Mouse (Mus musculus) kidney, embryonic 15.5 days (tissue): ENCODE results near the gene Rnase9. TPM values are rescaled to one million over a fixed set of nuclear protein-coding genes. Genes with fewer than 3 reads are reported as not detected.

Source experiments
- ATAC-seq: fragments of 200-750 bp; cut with Nextera tagmentation; replicated peaks from 2 replicates; pipeline ENCODE4 v1.8.0; 2017; ENCODE audit warnings: moderate TSS enrichment; ENCODE audit not compliant: low FRiP score
- H3K27ac ChIP-seq: fragments of 300-500 bp; sonication (generic); 2 replicates; pipeline ENCODE4 v1.5.1; 2015; ENCODE audit warnings: mild to moderate bottlenecking, inconsistent platforms
- H3K27me3 ChIP-seq: fragments of 300-500 bp; sonication (generic); 2 replicates; pipeline ENCODE4 v1.6.1; 2015; ENCODE audit warnings: inconsistent platforms
- H3K36me3 ChIP-seq: fragments of 300-500 bp; sonication (generic); 2 replicates; pipeline ENCODE4 v1.6.1; 2015; ENCODE audit warnings: inconsistent platforms
- H3K4me1 ChIP-seq: fragments of 300-500 bp; sonication (generic); 2 replicates; pipeline ENCODE4 v1.6.1; 2015; ENCODE audit warnings: inconsistent platforms
- H3K4me2 ChIP-seq: fragments of 300-500 bp; sonication (generic); 2 replicates; pipeline ENCODE4 v1.6.1; 2015; ENCODE audit warnings: moderate library complexity, mild to moderate bottlenecking, inconsistent platforms
- H3K4me3 ChIP-seq: fragments of 300-500 bp; sonication (generic); replicated peaks from 2 replicates; pipeline ENCODE4 v1.5.1; 2015; ENCODE audit warnings: mild to moderate bottlenecking, inconsistent platforms
- H3K9ac ChIP-seq: fragments of 300-500 bp; sonication (generic); 2 replicates; pipeline ENCODE4 v1.6.1; 2015; ENCODE audit warnings: mild to moderate bottlenecking, inconsistent platforms
- H3K9me3 ChIP-seq: fragments of 300-500 bp; sonication (generic); replicated peaks from 2 replicates; pipeline ENCODE4 v1.6.1; 2016; ENCODE audit warnings: inconsistent platforms
- WGBS: fragments of 180-500 bp; shearing (Covaris S2); methylation state at CpG from one replicate; pipeline ENCODE4 v1.1.7; 2015; ENCODE audit warnings: mixed read lengths; 5-methylcytosine and 5-hydroxymethylcytosine counted together
- polyA plus RNA-seq: library from polyadenylated mRNA; unstranded; fragments of >200 nt; fragmentation: Nextera tagmentation; extraction: Ambion mirVana; gene quantifications from 2 replicates; pipeline ENCODE4 v1.2.1, GENCODE M21; 2015

Gene Rnase9
- polyA plus RNA-seq, 1 experiment from 2014 or later: 0.17 TPM

DNA sequence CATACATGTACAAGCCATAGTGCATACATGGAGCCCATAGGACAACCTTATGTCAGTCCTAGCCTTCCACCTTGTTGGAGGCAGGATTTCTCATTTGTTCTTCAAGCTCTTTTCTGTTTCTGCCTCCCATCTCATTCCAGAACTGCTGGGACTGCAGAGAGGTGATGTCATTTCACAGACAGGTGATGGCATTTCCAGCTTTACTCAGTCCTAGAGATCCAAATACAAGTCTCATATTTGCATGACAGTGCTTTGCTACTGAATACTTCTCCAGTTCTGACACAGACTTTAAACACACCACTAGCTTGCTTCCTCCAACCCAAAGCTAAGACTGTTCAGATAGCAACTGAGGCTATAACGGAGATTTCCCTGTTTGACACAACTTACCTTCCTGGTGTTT is 37.5 kb upstream of the Rnase9 start:
- H3K9me3 ChIP-seq: no peaks in the 10 kb centered on the region
- H3K9ac ChIP-seq: no peak overlapping the region
- no peaks in the 10 kb centered on the region for H3K36me3 ChIP-seq
- H3K4me1 ChIP-seq: peaks cover 11% of the 10 kb centered on the region
- ATAC-seq: no peak
- H3K27me3 ChIP-seq: peaks cover 11% of the 10 kb centered on the region
- H3K4me3 ChIP-seq: no peak overlapping the region
- no peak overlapping the region for H3K4me2 ChIP-seq
- no peak overlapping the region for H3K27ac ChIP-seq
- 91% methylated on average over 1 of the region's 1 CpGs for WGBS

DNA sequence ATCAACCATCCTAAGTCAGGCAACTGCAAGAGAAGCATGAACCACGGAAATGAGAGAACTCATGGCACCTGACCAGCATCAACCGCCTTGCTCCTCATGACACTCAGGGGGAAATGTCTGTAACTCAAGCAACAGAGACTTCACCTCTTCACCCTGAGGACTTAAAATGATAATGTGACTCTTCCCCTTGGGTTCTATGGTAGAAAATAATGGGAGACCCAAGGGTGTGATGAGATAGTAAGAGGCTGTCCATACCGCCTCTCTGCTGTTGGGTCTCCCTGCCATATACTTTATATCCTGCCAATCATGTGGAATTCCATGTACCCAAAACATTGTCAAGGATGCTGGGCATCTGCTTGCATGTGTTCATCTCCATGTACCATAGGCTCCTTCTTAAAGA is 32.7 kb upstream of the Rnase9 start, which contains the start of gene Olfr750:
TSS of gene Olfr750 (minus strand) at position 101 of the 400 bp plus-strand sequence.
- no peak for ATAC-seq
- no peaks in the 10 kb centered on the region for H3K36me3 ChIP-seq
- H3K27ac ChIP-seq: no peak within 1 kb of the TSS
- H3K9ac ChIP-seq: no peak within 1 kb of the TSS
- no peaks in the 10 kb centered on the region for H3K4me1 ChIP-seq
- no peaks in the 10 kb centered on the region for H3K9me3 ChIP-seq
- WGBS: 89% methylated on average over 3 of the region's 3 CpGs
- no peak within 1 kb of the TSS for H3K4me2 ChIP-seq
- H3K4me3 ChIP-seq: no peak within 1 kb of the TSS
- 0 out of 2 replicates have a peak, but pooled peaks cover 7% of the 10 kb centered on the region for H3K27me3 ChIP-seq

DNA sequence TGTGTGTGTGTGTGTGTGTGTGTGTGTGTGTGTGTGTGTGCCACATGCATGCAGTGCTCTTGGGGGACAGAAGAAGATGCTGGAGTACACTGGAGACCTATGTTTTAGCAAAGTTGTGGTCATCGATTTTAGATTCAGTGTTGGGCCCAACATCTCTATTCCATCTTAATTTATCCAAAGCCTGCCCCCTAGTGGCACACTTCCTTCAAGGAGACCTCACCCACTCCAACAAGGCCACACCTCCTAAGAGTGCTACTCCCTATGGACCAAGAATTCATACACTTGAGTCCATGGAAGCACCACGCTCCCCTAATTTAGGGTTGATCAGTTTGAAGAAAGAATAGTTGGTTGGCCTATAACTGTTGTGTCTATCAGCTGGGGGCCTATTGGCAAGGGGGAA is 27.9 kb upstream of the Rnase9 start:
- H3K4me3 ChIP-seq: no peak overlapping the region
- no peak overlapping the region for H3K9ac ChIP-seq
- no peak for ATAC-seq
- no peaks in the 10 kb centered on the region for H3K9me3 ChIP-seq
- WGBS: 95% methylated on average over 2 of the region's 2 CpGs
- no peak overlapping the region for H3K27ac ChIP-seq
- no peak overlapping the region for H3K4me2 ChIP-seq
- H3K36me3 ChIP-seq: no peaks in the 10 kb centered on the region
- H3K27me3 ChIP-seq: 0 out of 2 replicates have a peak, but pooled peaks cover 3% of the 10 kb centered on the region
- H3K4me1 ChIP-seq: peaks cover 12% of the 10 kb centered on the region; the same call in 1 of the 2 replicates

DNA sequence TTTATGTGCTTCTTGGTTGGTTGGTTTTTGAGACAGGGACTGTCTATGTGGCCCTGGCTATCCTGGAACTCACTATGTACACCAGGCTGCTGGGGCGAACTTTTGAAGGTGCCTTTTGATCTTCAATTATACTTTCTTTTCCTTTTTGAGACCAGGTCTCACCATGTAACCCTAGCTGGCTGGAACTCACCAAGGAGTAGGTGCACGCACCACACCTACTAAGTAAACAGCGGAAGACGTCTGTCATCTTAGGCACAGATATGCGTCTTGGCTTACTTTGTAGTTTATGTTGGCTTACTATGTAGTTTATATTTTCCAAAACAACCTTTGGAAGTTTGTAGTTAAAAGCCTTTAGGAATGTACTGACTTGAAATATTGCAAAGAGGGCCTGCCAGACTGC is 27.3 kb upstream of the Rnase9 start:
- no peak overlapping the region for H3K4me3 ChIP-seq
- ATAC-seq: no peak
- WGBS: 51% methylated on average over 5 of the region's 5 CpGs

DNA sequence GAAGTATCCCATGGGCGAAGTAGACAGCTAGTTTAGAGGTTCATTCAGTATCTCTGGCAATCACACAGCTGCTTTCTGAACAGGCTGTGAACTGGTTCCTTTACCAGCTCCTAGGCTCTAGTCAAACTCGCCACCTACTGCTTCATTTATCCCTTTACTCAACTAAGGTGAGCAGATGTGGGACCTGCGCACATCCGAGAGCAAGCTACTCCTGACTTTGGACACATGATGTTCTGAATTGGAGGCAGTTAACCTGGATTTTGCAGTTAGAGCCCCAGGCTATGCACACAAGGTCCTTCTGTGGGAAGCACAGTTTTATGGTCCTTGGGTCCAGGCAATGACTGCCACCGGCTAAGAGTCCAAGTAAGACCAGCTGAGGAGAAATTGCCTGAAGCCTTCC is 19.1 kb upstream of the Rnase9 start:
- 86% methylated on average over 5 of the region's 5 CpGs for WGBS
- no peak for ATAC-seq
- no peaks in the 10 kb centered on the region for H3K27me3 ChIP-seq
- no peaks in the 10 kb centered on the region for H3K36me3 ChIP-seq
- H3K4me1 ChIP-seq: peaks cover 21% of the 10 kb centered on the region
- no peak overlapping the region for H3K4me3 ChIP-seq
- no peak overlapping the region for H3K4me2 ChIP-seq
- H3K27ac ChIP-seq: no peak overlapping the region
- no peaks in the 10 kb centered on the region for H3K9me3 ChIP-seq
- H3K9ac ChIP-seq: no peak overlapping the region

More for the DNA sequence above, 27.3 kb upstream of the Rnase9 start:
- Histone ChIP-seq H3K9me3 (no peaks in the 10 kb centered on the region), H3K27ac (no peak overlapping the region), H3K4me1 (peaks cover 12% of the 10 kb centered on the region; the same call in 1 of the 2 replicates), H3K27me3 (0 out of 2 replicates have a peak, but pooled peaks cover 3% of the 10 kb centered on the region), H3K9ac (no peak overlapping the region), H3K36me3 (no peaks in the 10 kb centered on the region), H3K4me2 (no peak overlapping the region)

DNA sequence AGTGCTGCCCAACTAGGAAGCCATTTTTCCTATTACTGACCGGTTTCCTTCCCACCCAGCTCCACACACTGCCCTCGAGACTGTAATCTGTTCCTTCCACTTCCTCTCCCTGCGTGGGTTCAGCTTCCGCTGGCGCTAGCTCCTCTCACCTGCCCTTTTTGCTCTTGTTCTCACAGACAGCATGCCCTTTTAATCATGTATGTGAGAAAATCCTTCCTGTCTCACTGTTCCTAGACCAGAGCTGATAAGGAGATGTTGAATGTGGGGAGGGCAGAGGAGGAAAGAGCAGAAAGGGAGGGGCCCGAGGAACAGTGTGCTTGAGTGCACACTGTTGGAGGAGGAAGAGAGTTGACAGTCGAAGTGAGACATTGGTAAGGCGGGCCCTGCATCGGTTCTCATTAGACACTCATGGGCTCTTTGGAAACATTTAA is 15.7 kb upstream of the Rnase9 start, which contains the start of gene Rnase12:
TSS of gene Rnase12 (minus strand) at position 261 of the 431 bp plus-strand sequence.
- Histone ChIP-seq H3K27me3 (no peaks in the 10 kb centered on the region), H3K4me1 (peaks cover 36% of the 10 kb centered on the region), H3K36me3 (no peaks in the 10 kb centered on the region), H3K9ac (no peak within 1 kb of the TSS), H3K27ac (peak within 1 kb of the TSS; percentile 59), H3K4me3 (no peak within 1 kb of the TSS), H3K9me3 (no peaks in the 10 kb centered on the region), H3K4me2 (peak within 1 kb of the TSS; percentile 38)
- 38% methylated on average over 9 of the region's 9 CpGs for WGBS
- ATAC-seq: peak; percentile 59

DNA sequence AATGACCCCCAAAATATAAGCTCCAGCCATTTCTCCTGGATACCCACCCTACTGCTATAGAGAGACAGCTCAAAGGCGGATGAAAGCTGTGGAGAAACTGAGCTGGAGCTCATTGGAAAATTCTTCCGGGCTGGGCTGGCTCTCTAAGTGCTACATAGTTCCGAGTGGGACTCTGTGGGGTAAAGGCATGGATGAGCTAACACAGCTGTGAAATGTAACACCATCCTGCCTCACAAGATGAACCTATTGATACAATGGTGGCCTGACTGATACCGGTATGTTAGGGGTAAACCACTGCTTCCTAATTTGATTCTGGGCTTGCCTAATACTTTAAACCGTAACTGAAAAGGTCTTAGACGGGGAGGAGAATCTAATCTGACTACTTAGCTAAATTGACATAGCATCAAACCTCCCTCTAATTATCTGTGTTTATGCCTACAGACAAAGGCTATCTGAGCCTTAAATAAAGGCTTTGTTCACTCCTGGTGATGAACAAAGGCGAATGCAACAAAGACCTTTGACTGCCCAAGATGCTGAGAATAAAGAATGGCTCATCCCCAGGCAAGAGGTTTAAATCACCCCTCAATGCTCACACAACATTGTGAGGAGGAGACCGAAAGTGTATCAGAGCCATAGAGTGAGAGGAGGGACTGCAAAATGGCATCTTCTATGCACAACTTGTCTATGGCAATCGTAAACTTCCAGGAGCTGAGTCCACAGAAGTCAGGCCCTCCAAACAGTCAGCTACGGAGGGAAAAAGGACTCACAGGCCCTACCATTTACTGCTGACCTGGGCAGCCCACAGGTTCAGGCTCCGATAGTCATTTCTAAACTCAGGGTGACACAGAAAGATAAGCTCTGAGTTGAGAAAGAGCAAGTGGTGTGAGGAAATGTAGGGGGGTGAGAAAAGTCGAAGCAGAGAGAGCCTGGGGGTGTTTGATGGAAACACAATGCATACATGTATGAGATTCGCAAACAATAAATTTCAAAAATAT is 12.9 kb upstream of the Rnase9 start:
- H3K27ac ChIP-seq: peak overlapping the region; percentile 64
- ATAC-seq: no peak
- WGBS: 61% methylated on average over 13 of the region's 13 CpGs

DNA sequence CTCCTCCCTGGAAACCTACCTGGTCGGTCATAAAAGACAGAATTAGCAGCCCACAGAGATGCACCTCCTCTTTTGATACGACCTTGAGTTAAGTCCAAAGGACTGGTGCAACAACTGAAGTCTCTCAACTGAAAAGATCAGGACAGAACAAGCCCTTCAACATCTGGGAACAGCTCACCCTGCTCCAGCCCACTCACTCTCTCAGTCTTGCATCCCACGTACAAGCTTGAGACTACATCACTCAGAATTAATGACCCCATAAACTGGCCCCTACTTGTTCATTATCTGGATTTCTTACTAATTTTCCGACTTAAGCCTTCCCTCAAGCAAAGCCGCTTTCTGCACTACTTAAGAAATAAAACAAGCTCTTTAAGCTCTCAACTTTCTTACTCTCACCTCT is 11.5 kb upstream of the Rnase9 start:
- ATAC-seq: peak; percentile 84
- H3K4me2 ChIP-seq: 0 out of 2 replicates have a peak overlapping the region, but pooled peaks have one; percentile 35
- H3K27me3 ChIP-seq: no peaks in the 10 kb centered on the region
- no peaks in the 10 kb centered on the region for H3K9me3 ChIP-seq
- no peaks in the 10 kb centered on the region for H3K36me3 ChIP-seq
- no peak overlapping the region for H3K4me3 ChIP-seq
- 21% methylated on average over 5 of the region's 5 CpGs for whole genome bisulfite sequencing
- H3K27ac ChIP-seq: peak overlapping the region; percentile 69
- H3K4me1 ChIP-seq: peaks cover 46% of the 10 kb centered on the region
- H3K9ac ChIP-seq: no peak overlapping the region

More for the DNA sequence above, 12.9 kb upstream of the Rnase9 start:
- Histone ChIP-seq H3K36me3 (no peaks in the 10 kb centered on the region), H3K9ac (no peak overlapping the region), H3K4me2 (peak overlapping the region; percentile 17; the same call in 1 of the 2 replicates), H3K27me3 (no peaks in the 10 kb centered on the region), H3K4me1 (peaks cover 46% of the 10 kb centered on the region), H3K4me3 (no peak overlapping the region), H3K9me3 (no peaks in the 10 kb centered on the region)

DNA sequence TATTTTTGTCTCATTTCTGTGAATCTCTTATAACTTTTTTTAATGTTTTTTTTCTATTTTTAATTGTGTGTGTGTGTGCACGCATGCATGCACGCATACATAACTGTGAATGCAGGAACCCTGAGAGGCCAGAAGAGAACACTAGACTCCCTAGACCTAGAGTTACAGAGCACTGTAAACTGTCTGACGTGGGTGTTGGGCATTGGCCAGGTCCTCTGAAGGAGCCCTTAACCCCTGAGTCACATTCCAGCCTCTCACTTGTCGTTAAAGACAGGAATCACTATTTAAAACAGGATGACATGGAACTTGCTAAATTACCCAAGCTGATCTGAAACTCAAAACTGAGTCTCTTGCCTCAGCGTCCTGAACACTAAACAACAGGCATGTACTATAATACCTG is 10.3 kb upstream of the Rnase9 start:
- ATAC-seq: 0 out of 2 replicates have a peak, but pooled peaks have one; percentile 17
- Histone ChIP-seq H3K4me2 (no peak overlapping the region), H3K9me3 (no peaks in the 10 kb centered on the region), H3K27me3 (no peaks in the 10 kb centered on the region), H3K36me3 (no peaks in the 10 kb centered on the region), H3K4me1 (peaks cover 40% of the 10 kb centered on the region), H3K4me3 (no peak overlapping the region), H3K27ac (peak overlapping the region; percentile 69; the same call in 1 of the 2 replicates), H3K9ac (no peak overlapping the region)
- WGBS: 41% methylated on average over 5 of the region's 5 CpGs

DNA sequence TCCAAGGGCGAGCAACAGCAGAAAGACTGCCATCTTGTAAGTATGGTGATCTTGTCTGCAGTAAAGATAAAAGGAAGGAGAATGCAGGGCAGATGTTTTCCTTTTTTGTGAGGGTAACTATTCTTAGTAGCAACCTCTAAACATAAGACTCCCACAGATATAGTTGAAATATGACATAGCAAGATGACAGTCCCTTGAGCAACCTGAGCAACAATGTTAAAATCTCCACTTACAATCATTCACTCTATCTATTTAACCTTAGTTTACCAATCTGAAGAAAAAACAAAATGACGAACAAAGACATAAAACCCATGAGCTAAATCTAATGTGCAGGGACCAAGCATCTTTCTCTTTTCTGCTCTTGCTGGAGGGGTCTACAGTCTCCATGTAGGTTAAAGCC is 8.4 kb upstream of the Rnase9 start, which contains the start of gene Rnase11:
TSS of gene Rnase11 (minus strand) at position 101 of the 400 bp plus-strand sequence.
- peaks cover 37% of the 10 kb centered on the region for H3K4me1 ChIP-seq
- no peak for ATAC-seq
- no peak within 1 kb of the TSS for H3K4me2 ChIP-seq
- H3K27ac ChIP-seq: no peak within 1 kb of the TSS
- no peak within 1 kb of the TSS for H3K4me3 ChIP-seq
- H3K9ac ChIP-seq: no peak within 1 kb of the TSS
- no peaks in the 10 kb centered on the region for H3K36me3 ChIP-seq
- no peaks in the 10 kb centered on the region for H3K9me3 ChIP-seq
- no peaks in the 10 kb centered on the region for H3K27me3 ChIP-seq
- 81% methylated on average over 2 of the region's 2 CpGs for WGBS

DNA sequence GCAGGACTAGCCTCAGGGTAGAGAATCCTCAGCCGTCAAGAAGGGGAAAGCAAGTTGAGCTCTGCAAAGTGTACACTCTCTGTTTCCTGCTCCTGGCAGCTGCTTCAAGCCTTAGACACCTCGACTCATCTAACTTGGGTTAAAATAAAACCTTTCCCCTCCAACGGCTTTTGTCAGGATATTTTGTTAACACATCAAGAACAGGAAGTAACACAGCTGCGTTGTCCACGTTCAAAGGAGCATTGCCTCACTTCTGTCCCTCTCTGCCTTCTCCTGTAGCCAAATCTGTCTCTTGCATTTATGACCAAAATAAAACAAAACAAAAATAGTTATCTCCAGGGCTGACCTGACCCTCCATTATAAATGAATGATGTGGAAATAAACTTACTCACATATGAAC is 6.2 kb upstream of the Rnase9 start:
- Histone ChIP-seq H3K27me3 (no peaks in the 10 kb centered on the region), H3K36me3 (no peaks in the 10 kb centered on the region), H3K4me3 (no peak overlapping the region), H3K4me1 (peaks cover 21% of the 10 kb centered on the region), H3K27ac (no peak overlapping the region), H3K9ac (no peak overlapping the region), H3K4me2 (no peak overlapping the region), H3K9me3 (no peaks in the 10 kb centered on the region)
- no peak for ATAC-seq
- WGBS: 22% methylated on average over 5 of the region's 5 CpGs

DNA sequence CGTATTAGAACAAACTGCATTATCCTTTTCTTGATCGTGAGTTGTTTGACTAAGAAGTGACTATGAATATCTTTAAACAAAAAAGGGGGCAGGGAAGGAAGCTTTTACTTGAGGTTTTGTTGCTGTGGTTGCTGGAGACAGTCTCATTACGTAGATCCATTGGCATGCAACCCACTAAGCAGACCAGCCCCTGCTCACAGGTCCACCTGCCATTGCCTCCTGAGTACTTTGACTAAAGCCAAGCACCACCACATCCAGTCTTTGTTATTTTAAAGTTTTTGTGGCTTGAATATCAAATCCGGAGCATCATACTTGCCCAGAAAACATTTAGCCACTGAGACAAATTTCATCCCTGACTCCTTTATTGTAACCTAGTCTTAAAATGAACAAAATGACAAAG is 5.5 kb downstream of the Rnase9 start:
- no peak for ATAC-seq
- H3K4me2 ChIP-seq: no peak overlapping the region
- 83% methylated on average over 4 of the region's 4 CpGs for WGBS
- H3K9me3 ChIP-seq: no peaks in the 10 kb centered on the region
- H3K36me3 ChIP-seq: no peaks in the 10 kb centered on the region
- H3K27ac ChIP-seq: no peak overlapping the region
- H3K27me3 ChIP-seq: no peaks in the 10 kb centered on the region
- no peaks in the 10 kb centered on the region for H3K4me1 ChIP-seq
- no peak overlapping the region for H3K4me3 ChIP-seq
- no peak overlapping the region for H3K9ac ChIP-seq
